Mouse (Mus musculus): Measurements from ENCODE around the gene Adh4.
"Not testable (repeated sequence)": the region's sequence is repeated elsewhere in the genome, so short reads cannot be mapped to it uniquely, and the experiment has no call there.

The Adh4 gene

DNA sequence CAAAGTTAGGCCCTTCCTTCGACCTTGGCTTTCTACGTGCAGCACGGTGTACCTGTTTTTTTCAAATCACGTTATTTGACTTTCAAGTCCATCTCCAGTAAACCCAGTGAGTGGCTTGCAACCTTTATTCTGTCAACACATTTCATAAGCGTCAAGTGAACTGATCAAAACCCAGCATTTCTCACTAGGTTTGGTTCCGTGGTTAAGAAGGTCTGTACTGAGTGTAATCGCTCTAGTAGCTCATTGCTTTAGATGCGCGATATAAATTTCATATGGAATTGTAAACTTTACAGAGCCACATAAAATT, 28.2 kb downstream of the Adh4 start:
- no peak for DNase-seq (ENCODE audit: inconsistent ontology term)

DNA sequence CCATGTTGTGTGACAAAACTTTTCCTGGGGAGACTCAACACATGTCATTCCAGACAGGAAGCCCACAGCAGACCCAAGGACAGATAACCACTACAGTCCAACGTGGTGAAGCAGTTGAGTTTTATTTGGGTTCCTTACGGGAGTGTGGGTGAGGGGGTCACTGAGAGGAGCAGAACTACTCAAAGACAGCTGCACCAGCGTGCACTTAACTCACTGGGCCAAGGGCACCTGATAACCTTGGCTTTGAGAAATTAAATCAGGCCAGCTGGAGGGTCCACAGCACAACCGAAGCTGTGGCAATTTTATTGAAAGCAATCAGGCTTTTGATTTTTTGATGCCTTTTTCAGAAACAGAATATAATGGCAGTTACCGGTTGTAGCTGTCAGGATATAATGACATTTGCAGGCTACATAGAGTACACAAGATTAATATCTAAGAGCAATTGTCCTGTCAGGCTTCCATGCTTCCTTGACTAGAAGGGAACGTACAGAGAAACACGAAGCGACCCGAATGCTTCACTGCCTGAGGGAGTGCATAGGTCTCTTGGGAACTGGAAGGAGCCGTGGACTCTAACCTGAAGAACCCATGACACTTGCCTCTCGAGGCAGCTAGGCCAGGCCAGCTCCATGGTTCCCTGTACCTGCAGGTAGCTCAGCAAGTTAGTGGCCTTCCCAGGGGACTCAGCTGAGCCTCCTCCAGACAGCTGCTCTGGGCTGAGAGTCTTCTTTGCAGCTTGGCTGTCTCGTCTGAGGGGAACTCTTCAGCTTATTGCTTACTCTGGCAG, 33.0 kb downstream of the Adh4 start:
- DNase-seq (ENCODE audit: inconsistent ontology term) = no peak

DNA sequence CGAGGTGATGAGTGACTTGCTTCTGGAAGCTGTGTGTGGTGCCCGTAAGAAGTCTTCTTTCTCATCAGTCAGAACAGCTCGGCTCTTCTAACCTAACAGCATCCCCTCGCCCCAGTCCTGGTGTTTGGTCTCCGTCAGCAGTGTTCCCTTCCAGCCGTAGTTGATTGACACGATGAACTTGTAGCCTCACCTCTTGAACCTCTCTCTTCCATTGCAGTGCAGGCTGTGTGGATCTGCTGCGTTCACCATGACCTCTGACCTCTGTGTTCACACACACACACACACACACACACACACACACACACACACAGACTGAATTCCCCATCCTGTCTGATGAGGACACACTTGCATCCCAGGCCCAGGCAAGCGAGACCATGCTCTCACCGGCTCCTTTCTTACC, 36.9 kb downstream of the Adh4 start:
- DNase-seq (ENCODE audit: inconsistent ontology term) = no peak

DNA sequence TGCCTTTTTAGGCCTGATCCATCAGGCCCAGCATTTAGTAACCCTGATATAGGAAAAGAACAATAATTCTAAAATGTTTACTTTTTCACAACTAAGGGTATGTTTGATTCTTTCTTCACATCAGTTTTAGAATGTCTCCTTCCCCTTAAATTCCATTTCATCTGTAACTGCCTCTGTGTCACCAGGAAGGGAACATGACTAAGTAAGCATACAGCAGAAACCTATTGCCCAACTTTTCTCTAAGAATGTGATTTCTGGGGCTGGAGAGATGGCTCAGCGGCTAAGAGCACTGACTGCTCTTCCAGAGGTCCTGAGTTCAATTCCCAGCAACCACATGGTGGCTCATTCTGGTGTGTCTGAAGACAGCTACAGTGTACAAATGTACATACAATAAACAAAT, 39.0 kb downstream of the Adh4 start:
- DNase-seq (ENCODE audit: inconsistent ontology term) = no peak

DNA sequence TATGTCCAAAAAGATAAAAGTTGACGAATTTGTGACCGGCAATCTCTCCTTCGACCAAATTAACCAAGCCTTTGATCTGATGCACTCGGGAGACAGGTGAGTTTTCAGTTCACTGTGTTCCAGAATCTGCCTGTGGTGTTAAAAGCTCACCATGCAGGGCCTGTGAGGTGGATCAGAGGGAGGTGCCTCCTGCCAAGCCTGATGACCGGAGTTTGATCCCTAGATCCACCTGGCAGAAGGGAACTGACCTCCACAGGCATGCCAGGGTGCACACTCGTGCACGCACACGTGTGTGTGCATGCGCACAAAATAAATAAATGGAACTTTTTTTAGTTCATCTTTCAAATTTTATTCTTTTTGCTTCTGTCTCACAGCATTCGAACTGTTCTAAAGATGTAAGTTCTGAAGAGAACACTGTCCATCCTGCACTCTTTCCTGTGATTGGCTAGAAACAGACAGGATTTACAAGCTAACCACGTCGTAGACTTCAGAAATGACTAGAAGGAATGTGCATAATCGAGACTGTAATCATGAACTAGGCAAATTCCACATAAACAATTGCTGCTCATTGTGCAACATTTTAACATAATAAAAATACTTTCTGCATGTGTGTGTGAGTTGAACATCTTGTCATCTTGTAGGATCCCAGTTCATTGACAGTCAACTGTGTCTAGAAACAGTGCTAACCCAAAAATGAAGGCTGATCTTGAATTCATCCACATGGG, 39.6 kb downstream of the Adh4 start:
- peak; percentile 38 for DNase-seq (ENCODE audit: inconsistent ontology term)

DNA sequence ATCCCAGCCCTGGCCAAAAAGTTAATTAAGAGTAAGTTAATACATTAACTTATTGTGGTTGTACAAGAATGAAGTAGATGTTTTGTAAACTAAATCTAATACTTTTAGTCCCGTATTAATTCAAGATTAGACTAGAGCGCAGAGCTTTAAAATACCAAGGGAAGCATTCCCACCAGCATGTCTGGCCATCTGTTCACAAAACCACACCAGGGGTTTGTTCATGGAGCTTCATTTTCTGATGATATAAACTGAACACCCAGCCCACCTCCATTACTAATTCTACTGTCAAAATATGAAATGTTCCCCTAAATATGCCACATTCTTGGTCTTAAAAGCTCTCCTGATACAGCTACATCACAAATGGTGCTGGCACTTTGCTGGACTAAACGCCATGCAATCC, 43.2 kb downstream of the Adh4 start:
- DNase-seq (ENCODE audit: inconsistent ontology term) = no peak

DNA sequence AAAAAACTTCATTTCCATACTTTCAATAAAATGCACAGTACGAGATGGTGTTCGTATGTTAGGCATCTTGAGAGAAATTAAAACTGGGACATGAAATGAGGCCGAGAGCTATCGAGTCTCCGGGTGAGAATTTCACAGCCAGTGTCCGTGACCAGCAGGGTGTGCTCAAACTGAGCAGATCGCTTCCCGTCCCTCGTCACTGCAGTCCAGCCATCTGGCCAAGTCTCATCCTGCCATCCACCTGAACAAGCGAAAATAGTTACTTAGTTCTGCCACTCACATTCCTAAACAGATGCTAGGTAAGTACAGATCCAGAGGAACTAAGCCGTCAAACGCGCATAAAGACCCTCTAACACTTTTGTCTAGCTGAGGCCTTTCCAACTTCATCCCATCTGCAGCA, 45.0 kb downstream of the Adh4 start:
- DNase-seq (ENCODE audit: inconsistent ontology term) = no peak

DNA sequence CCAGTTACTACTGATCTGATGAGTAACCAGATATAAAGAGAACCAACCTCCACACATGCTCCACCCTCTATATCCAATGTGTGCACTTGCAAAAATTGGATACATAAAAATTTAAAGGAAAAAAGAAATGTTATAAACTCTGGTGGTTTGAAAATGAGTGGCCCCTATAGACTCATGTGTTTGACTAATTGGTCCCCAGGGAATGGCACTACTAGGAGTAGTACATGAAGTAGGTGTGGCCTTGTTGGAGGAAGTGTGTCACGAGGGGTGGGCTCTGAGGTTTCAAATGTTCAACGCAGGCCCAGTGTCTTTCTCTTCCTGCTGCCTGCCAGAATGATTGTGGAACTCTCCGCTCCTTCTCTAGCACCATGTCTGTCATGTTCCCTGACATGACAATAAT, 46.6 kb downstream of the Adh4 start:
- no peak for DNase-seq (ENCODE audit: inconsistent ontology term)

DNA sequence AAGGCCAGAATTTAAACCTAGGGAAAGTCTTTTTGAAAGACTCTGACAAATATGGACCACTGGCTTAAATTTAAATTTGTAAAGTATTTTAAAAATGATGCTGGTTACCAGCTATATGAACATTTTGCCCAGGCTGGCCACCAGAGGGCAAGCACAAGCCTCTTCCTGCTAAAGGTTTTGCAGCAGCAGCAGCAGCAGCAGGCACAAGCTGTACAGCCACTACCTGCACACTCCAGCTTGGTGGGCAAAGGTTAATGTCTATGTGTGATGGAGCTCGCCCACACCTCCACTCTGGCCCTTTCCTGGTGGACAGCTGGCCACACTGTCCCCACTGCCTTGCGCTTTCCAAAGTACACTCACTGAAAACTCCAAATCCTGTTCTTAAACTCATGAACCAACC, 47.9 kb downstream of the Adh4 start:
- DNase-seq (ENCODE audit: inconsistent ontology term) = no peak

DNA sequence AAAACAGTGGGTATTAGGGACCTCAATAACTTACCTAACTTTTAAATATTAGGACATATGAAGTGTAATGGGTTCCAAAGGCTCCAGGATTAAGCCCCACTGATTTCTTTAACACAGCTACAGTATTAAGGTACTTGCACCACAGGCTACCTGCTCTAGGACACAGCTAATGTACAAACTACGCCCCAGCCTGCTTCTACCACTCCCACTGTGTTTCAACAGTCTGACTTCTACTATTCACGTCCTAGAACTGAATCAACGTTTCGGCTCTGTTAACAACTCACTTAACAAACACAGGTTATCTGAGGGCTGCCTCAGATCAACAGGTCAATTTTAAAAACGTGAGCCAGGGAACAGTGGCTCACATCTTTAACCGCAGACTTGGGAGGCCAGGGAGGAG, 48.5 kb downstream of the Adh4 start:
- no peak for DNase-seq (ENCODE audit: inconsistent ontology term)

DNA sequence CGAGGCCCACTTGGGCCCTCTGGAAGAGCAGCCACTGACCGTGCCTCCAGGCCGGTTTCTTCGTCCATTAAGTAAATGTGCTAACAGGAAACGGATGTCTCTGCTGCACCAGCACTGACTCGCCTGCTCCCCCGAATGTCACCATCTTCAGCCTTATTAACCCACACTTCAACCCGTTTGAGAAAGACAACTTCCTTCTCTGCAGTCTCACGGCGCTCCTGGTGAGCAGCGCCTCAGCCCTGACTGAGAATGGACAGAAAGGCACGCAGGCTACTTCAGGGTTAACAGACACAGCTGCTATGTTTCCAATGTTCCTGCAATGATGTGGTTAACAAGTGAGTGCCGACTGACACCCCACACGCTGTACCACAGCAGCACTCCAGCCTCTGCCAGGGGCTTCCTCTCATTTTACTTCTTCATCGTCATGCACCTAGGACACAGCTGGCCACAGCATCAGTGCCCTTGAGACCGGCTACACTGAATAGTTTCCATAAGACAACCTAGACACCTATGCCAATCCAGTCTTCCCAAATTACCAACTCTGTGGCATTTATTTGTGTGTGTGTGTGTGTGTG, 49.4 kb downstream of the Adh4 start:
- DNase-seq (ENCODE audit: inconsistent ontology term) = no peak

DNA sequence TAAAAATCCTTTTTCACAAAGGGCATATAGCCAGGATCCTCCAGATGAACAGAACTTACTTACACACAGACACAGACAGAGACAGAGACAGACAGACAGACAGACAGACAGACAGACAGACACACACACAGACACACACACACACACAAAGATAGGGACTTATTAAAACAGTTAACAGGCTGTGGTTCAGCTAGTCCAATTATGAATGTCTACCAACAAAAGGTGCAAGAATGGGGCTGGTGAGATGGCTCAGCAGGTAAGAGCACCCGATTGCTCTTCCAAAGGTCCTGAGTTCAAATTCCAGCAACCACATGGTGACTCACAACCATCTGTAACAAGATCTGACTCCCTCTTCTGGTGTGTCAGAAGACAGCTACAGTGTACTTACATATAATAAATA, 51.4 kb downstream of the Adh4 start:
- not testable (repeated sequence) for DNase-seq (ENCODE audit: inconsistent ontology term)

DNA sequence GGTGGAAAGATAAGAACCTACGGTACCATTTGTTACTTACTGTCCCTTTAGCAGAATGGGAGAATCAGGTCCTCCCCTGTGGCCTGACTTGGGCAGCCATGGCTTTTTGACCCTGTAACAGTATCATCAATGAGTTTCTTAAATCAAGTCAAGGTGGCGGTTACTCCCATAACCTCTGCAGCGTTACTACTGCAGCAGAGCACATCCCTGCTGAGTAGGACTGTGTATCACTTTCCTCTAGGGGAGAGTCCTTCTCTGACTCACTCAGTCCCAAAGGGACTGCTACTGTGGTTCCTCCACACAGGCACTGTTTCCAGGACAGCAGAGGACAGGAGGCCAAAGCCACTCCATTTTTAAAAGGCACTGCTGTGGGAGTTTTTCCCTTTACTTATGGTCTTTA, 55.8 kb downstream of the Adh4 start:
- DNase-seq (ENCODE audit: inconsistent ontology term) = no peak

DNA sequence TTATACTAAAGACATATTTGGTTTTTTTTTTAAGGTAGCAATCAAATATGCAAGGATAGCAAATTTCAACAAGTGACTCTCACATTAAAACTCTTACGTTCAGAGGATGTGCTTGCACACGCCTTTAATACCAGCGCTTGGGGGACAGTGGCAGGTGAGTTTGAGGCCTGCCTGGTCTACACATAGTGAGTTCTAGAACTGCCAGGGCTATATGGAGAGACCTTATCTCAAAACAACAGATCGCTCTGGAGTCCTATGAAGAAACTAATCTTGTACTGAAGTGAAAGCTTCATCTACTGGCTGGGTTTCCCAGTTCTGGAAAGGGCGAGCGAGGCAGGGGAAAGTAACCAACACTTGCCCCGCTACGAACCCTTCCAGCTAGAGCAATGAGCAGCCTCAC, 64.2 kb downstream of the Adh4 start:
- no peak for DNase-seq (ENCODE audit: inconsistent ontology term)

Measured in Muller cell, postnatal 12 days (primary cell).